Mouse (Mus musculus): ENCODE measurements around the gene Ube2h.

DNA sequence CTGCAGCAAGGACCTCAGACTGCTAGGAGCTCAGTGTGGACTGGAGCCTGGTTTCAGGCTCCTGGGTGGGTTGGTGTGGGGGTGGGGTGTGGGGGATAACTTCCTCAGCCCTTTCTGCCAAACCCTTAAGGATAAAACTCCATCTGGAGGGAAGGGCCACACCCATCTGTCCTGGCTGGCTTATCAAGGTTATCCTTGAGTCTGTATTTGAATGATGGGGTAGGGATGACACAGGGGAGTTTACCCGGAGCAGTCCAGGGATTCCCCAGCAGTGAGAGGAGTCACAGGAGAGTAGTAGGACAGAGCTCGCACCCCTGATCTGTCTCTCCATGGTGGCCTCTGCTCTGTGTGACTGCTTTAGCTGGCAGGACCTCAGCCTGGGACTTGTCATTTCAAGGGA is 124.0 kb downstream of the Ube2h start:
- TF ChIP-seq CTCF (IDR thresholded peaks at IDR 0.05; ENCODE audit: control insufficient read depth, insufficient read depth, insufficient replicate concordance, low read depth, low read length) = no peak
- TF ChIP-seq POLR2A (IDR thresholded peaks at IDR 0.05; ENCODE audit: control insufficient read depth, low read depth, low read length) = no peak
